Mouse (Mus musculus) forebrain, embryonic 14.5 days (tissue): ENCODE results near the gene Cars2. TPM values are rescaled to one million over a fixed set of nuclear protein-coding genes. Genes with fewer than 3 reads are reported as not detected.
A peak's percentile ranks its signal among the peaks of the same experiment; 100 is the strongest.
"Not testable (repeated sequence)": the region's sequence is repeated elsewhere in the genome, so short reads cannot be mapped to it uniquely, and the experiment has no call there.

Experiments
- ATAC-seq: fragments of 200-750 bp; cut with Nextera tagmentation; 2 replicates; pipeline ENCODE4 v1.8.0; 2017; ENCODE audit warnings: mild to moderate bottlenecking, moderate library complexity
- DNase-seq: peaks from one replicate; pipeline ENCODE4 v3.0.0-alpha.2; 2015; ENCODE audit warnings: low spot score
- H3K27ac ChIP-seq: fragments of 300-500 bp; sonication (generic); 2 replicates; pipeline ENCODE4 v1.5.1; 2014; ENCODE audit warnings: low read depth, mild to moderate bottlenecking, control low read depth, low read length, moderate library complexity
- H3K27me3 ChIP-seq: fragments of 300-500 bp; sonication (generic); replicated peaks from 2 replicates; pipeline ENCODE4 v1.6.1; 2014; ENCODE audit warnings: low read length, control low read depth, mixed read lengths; ENCODE audit not compliant: control insufficient read depth, insufficient read depth
- H3K36me3 ChIP-seq: fragments of 300-500 bp; sonication (generic); 2 replicates; pipeline ENCODE4 v1.6.1; 2014; ENCODE audit warnings: low read length, control low read depth; ENCODE audit not compliant: control insufficient read depth, insufficient read depth
- H3K4me1 ChIP-seq: fragments of 300-500 bp; sonication (generic); 2 replicates; pipeline ENCODE4 v1.6.1; 2014; ENCODE audit warnings: antibody characterized with exemption, low read length, control low read depth; ENCODE audit not compliant: control insufficient read depth, insufficient read depth
- H3K4me2 ChIP-seq: fragments of 300-500 bp; sonication (generic); 2 replicates; pipeline ENCODE4 v1.6.1; 2014; ENCODE audit warnings: mild to moderate bottlenecking, control low read depth, low read length
- H3K4me3 ChIP-seq: fragments of 300-500 bp; sonication (generic); 2 replicates; pipeline ENCODE4 v1.5.1; 2014; ENCODE audit warnings: low read depth, low read length, control low read depth
- H3K9ac ChIP-seq: fragments of 300-500 bp; sonication (generic); 2 replicates; pipeline ENCODE4 v1.6.1; 2014; ENCODE audit warnings: mild to moderate bottlenecking, low read length, control low read depth, moderate library complexity
- H3K9me3 ChIP-seq: fragments of 300-500 bp; sonication (generic); replicated peaks from 2 replicates; pipeline ENCODE4 v1.6.1; 2016; ENCODE audit warnings: low read length, control low read depth, mixed read lengths; ENCODE audit not compliant: control insufficient read depth
- WGBS: fragments of 180-500 bp; shearing (Covaris S2); extraction: QIAGEN DNeasy Blood & Tissue Kit; methylation state at CpG from one replicate; pipeline ENCODE4 v1.1.7; 2014; 5-methylcytosine and 5-hydroxymethylcytosine counted together
- polyA plus RNA-seq: library from polyadenylated mRNA; unstranded; fragments of >200 nt; fragmentation: Nextera tagmentation; extraction: Ambion mirVana; gene quantifications from 2 replicates; pipeline ENCODE4 v1.2.1, GENCODE M21; 2014

The Cars2 gene
- polyA plus RNA-seq, 1 experiment from 2014 or later, result 26.0 TPM

DNA sequence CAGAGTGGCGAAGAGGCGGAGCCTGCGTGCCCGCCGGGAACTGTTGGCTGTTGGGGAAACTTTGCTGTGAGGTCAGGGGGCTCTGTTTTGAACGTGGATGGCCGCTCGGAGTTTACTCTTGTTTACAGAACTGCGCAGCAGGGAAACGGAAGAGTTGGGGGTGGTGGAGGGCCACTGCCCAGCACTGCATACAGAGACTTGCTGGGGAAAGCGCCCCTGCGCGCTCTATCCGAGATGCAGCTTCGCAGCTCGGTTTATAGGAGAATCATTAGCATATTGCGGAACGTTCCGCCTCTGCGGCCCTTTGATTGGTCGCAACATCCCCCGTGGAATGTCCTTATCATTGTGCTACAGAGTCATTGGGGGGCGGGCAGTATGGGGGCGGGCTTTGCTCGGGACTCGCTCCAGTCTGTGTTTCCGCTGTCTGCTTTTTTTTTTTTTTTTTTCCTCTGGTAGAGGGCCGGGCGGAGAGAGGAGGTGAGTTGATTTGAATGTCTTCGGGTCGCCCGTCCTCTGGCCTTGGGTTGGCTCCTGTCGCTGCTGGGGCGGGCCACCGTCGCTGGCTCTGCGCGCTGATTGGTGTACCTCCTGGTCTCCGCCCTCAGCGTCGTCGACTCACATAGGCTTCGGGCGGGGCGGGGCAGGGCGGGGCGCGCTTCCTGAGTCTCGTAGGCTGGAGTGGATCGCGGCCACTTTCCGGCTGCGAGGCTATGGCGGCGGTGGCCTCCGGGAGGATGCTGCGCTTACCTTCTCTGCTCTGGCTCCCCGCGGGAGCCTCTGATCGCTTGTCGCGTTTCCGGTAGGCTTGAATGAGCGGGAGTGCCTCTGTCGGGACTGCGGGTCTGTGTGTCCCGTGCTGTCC, 7.4 kb upstream of the Cars2 start:
- H3K4me2 ChIP-seq, result peak overlapping the region; percentile 82
- peak overlapping the region; percentile 82 for H3K9ac ChIP-seq
- peaks cover 9% of the 10 kb centered on the region for H3K36me3 ChIP-seq
- H3K4me3 ChIP-seq, result peak overlapping the region; percentile 71
- peak; percentile 99 for DNase-seq
- no peaks in the 10 kb centered on the region for H3K9me3 ChIP-seq
- H3K27ac ChIP-seq, result peak overlapping the region; percentile 100
- H3K27me3 ChIP-seq, result no peaks in the 10 kb centered on the region
- peaks cover 11% of the 10 kb centered on the region; the same call in 1 of the 2 replicates for H3K4me1 ChIP-seq
- under 1% methylated on average over 67 of the region's 67 CpGs for WGBS
- ATAC-seq, result peak; percentile 71

DNA sequence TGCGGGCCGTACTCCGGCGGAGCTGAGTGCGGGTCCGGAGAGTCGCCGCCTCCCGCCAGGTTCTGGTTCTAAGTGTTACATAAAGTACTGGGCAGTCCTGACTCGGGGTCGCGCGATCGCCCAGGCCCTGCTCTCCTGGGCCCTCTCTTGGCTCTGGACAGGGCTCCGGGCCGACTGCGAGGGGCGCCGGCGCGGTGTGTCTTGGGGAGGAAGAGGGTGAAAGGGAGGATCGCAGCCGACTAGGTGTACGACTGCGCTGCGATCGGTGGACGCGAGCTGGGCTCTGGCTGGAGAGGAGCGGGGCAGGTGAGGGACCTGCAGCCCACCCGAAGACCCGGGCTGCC, 6.8 kb upstream of the Cars2 start:
- ATAC-seq (no peak), DNase-seq (no peak)
- Histone ChIP-seq H3K9me3 (no peaks in the 10 kb centered on the region), H3K4me2 (peak overlapping the region; percentile 82), H3K27me3 (no peaks in the 10 kb centered on the region), H3K27ac (peak overlapping the region; percentile 100), H3K4me1 (peaks cover 11% of the 10 kb centered on the region; the same call in 1 of the 2 replicates), H3K9ac (peak overlapping the region; percentile 82), H3K36me3 (peaks cover 9% of the 10 kb centered on the region), H3K4me3 (peak overlapping the region; percentile 71)
- WGBS, result 0% methylated on average over 31 of the region's 32 CpGs

DNA sequence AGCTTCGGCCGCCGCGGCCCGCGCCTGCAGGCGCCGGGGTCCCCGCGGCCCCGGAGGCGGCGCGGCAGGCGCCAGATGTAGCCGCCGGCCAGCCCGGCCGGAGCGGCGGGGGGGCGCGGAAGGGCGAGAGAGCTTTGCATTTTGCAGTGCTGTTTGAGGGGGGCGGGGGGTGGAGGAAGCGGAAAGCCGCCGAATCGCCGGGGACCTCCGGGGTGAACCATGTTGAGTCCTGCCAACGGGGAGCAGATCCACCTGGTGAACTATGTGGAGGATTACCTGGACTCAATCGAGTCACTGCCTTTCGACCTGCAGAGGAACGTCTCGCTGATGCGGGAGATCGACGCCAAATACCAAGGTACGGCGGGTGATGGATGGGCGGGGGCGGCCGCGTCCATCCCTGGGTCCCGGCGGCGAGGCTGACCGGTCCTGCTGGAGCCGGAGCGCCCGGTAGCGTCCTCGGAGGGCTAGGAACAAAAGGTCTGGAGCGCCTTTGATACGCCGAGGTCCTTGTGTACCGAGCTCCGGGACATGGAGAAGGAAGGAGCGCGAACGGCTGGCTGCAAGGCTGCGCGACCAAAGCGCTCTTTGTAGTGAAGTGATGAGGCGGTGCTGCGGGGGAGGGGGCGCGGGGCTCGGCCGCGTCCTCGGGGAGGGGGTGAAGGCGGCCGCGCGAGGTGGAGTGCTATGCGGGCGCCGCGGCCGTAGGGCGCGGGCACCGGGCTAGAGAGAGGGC, 6.3 kb upstream of the Cars2 start:
- H3K4me2 ChIP-seq, result peak overlapping the region; percentile 82
- H3K4me1 ChIP-seq, result peaks cover 11% of the 10 kb centered on the region; the same call in 1 of the 2 replicates
- no peaks in the 10 kb centered on the region for H3K27me3 ChIP-seq
- H3K9me3 ChIP-seq, result no peaks in the 10 kb centered on the region
- peak overlapping the region; percentile 82 for H3K9ac ChIP-seq
- under 1% methylated on average over 83 of the region's 85 CpGs for WGBS
- peak overlapping the region; percentile 71 for H3K4me3 ChIP-seq
- DNase-seq (peak; percentile 62), ATAC-seq (no peak)
- peak overlapping the region; percentile 100 for H3K27ac ChIP-seq
- peaks cover 5% of the 10 kb centered on the region for H3K36me3 ChIP-seq

DNA sequence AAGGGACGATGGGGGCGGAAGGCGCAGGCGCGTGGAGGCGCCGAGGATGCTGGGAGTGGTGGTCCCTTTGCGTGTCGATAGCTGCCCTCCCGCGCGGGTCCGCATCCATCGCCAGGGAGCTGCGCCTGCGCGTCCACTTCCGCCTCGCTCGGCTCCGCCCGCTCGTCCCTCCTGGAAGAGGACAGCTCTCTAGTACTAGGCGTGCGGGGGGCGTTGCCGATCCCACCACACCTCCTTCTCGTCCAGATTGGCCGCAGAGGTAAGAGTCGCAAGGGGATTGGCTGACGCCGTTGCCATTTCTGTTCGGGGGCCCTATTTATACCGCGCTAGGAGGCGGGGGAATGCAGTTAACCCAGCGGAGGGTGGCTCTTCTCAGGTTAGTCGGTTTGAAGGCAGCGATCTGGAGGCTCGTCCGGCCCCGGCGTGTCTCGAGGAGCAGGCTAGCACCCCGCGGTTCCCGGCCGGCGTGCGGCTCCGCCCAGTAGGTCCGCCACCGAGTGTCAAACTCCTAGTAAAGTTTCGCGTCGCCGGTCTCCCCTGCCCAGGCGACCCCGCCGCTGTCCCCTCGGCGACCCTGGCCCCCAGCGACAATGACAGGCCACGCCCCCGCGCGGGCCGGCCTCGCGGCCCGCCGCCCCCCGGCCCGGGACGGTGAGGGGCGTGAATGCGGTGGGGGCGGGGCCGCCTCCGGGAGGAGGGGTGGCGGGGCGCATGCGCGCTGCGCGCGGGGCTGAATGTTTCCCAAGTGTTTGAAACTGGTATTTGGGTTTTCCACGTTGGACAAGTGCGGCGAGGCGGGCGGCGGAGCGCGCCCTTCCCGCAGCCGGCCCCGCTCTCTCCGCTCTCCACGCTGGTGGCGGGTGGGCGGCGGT, 5.4 kb upstream of the Cars2 start:
- no peaks in the 10 kb centered on the region for H3K27me3 ChIP-seq
- ATAC-seq (peak; percentile 88), DNase-seq (peak; percentile 100)
- peak overlapping the region; percentile 71 for H3K4me3 ChIP-seq
- under 1% methylated on average over 102 of the region's 103 CpGs for WGBS
- H3K27ac ChIP-seq, result peak overlapping the region; percentile 100
- H3K4me2 ChIP-seq, result peak overlapping the region; percentile 82
- no peaks in the 10 kb centered on the region for H3K9me3 ChIP-seq
- no peaks in the 10 kb centered on the region for H3K36me3 ChIP-seq
- peaks cover 11% of the 10 kb centered on the region; the same call in 1 of the 2 replicates for H3K4me1 ChIP-seq
- H3K9ac ChIP-seq, result peak overlapping the region; percentile 82

DNA sequence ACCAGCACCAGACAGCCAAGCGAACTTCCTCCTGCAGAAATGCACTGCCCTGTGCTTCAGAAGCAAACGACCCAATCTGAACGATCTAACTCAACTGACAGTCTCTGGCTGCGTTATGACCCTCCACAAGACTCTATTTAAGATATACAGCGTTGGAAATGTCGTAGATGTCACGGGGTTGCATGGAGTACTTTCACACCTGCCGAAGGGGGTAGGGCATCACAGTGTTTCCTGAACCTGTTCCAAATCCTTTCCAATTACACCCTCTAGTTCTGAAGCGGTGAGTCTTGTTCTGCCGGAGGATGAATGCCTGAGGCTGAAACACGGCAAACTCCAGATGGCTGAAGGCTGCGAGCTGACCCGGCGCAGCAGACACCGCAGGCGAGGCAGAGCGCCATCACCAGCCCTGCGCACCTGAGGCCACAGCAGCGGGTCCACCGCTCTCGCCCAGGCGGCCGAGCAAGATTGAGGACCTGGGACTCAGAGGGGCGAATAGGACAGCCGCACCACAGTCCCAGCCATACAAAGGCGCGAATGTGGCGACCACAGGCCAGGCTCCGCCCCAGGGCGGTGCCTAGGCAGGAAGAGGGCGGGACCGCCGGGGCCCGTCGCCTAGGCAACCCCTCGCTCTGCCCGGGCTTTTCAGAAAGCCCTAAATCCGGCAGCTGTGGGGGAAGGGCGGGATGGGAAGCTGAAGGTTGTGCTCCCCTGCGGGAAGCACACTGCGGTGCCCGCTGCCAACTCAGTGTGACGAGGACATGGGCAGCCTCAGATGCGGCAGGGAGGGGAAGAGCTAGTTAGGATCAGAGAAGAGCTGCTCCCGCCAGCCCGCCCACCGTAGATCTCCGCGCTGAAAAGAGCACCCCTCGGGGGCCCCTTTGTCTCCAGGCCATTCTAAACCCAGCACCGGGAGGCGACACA, 4.5 kb upstream of the Cars2 start, which contains the start of gene Ing1:
Gene Ing1 (plus strand): TSS at position 773 of the 921 bp plus-strand sequence.
- DNase-seq, result peak; percentile 99
- peak; percentile 81 for ATAC-seq
- under 1% methylated on average over 52 of the region's 52 CpGs for WGBS

DNA sequence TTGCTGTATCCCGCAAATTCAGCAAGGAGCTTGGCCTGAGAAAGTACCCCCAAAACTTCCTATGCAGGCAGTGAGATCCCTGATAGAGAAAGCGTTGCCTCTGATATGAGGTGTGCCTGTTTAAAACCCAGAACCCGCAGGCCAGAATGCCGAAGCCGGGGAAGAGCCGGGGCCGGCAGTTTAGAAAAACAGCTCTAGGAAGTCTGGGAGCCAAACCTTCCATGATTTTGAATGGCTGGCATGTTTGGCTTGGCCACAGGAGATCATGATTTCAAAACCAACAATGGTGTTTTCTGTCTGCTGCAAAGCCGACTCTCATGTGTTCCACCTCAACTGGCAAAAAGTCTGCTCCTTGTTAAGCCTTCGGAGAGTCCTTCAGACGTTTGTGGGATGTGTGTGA, 1.8 kb upstream of the Cars2 start:
- Histone ChIP-seq H3K4me1 (peaks cover 12% of the 10 kb centered on the region), H3K36me3 (no peaks in the 10 kb centered on the region), H3K4me3 (no peak overlapping the region), H3K27ac (no peak overlapping the region), H3K4me2 (no peak overlapping the region), H3K27me3 (no peaks in the 10 kb centered on the region), H3K9ac (no peak overlapping the region), H3K9me3 (no peaks in the 10 kb centered on the region)
- ATAC-seq (no peak), DNase-seq (no peak)
- WGBS, result 91% methylated on average over 10 of the region's 10 CpGs

More for the DNA sequence above, 4.5 kb upstream of the Cars2 start, which contains the start of gene Ing1:
- peaks cover 14% of the 10 kb centered on the region for H3K4me1 ChIP-seq
- H3K4me2 ChIP-seq, result peak within 1 kb of the TSS; percentile 82
- H3K9me3 ChIP-seq, result no peaks in the 10 kb centered on the region
- H3K27me3 ChIP-seq, result no peaks in the 10 kb centered on the region
- peak within 1 kb of the TSS; percentile 100 for H3K27ac ChIP-seq
- H3K36me3 ChIP-seq, result no peaks in the 10 kb centered on the region
- peak within 1 kb of the TSS; percentile 82 for H3K9ac ChIP-seq
- peak within 1 kb of the TSS; percentile 71 for H3K4me3 ChIP-seq

DNA sequence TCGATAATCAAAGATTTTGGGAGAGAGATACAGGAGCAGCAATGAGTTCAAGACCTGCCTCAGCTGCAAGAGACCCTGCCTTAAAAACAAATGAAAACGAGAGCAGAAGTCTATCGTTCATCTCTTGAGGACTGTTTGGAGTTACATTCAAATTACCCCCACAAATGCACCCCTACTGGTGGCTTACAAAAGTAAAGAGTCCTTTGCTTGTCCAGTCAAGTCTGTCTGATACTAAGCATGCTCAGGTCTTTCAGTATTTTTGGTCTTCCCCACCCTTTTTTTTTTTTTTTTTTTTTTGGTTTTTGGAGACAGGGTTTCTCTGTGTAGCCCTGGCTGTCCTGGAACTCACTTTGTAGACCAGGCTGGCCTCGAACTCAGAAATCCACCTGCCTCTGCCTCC, 914 bp upstream of the Cars2 start:
- 89% methylated on average over 3 of the region's 4 CpGs for WGBS
- not testable (repeated sequence) for H3K9ac ChIP-seq, H3K27ac ChIP-seq, ATAC-seq, DNase-seq, H3K4me2 ChIP-seq, H3K9me3 ChIP-seq, H3K27me3 ChIP-seq, H3K36me3 ChIP-seq, H3K4me3 ChIP-seq
- H3K4me1 ChIP-seq, result peaks cover 12% of the 10 kb centered on the region
